Mouse (Mus musculus) frontal cortex, postnatal 14 days (tissue): ENCODE results near the gene Iqsec1.

Experiments used
- DNase-seq, 2 experiments: peaks; one replicate each; pipeline ENCODE4 v3.0.0; 2022; ENCODE audit warnings: low spot score in 2 of 2

Iqsec1 gene

GRCm38 (mm10) chr6:90755613-90755941, 232.9 kb downstream of the Iqsec1 start:
- DNase-seq: no peak

- DNase-seq: no peak
Observed at GRCm38 (mm10) chr6:90754927-90755612, 233.4 kb downstream of the Iqsec1 start.

GRCm38 (mm10) chr6:90754093-90754492, 234.4 kb downstream of the Iqsec1 start:
- DNase-seq: no peak

GRCm38 (mm10) chr6:90753656-90754055, 234.8 kb downstream of the Iqsec1 start:
- DNase-seq: no peak

GRCm38 (mm10) chr6:90751624-90752023, 236.9 kb downstream of the Iqsec1 start:
- DNase-seq: no peak

- no peak for DNase-seq
Observed at GRCm38 (mm10) chr6:90750091-90750490, 238.4 kb downstream of the Iqsec1 start.

GRCm38 (mm10) chr6:90749414-90749937, 239.0 kb downstream of the Iqsec1 start:
- DNase-seq: no peak

- no peak for DNase-seq
Observed at GRCm38 (mm10) chr6:90748976-90749375, 239.5 kb downstream of the Iqsec1 start.

- no peak for DNase-seq
Observed at GRCm38 (mm10) chr6:90746331-90746864, 242.1 kb downstream of the Iqsec1 start.

GRCm38 (mm10) chr6:90745401-90746198, 242.9 kb downstream of the Iqsec1 start:
- no peak for DNase-seq

- DNase-seq: no peak
Observed at GRCm38 (mm10) chr6:90742453-90742852, 246.0 kb downstream of the Iqsec1 start.

GRCm38 (mm10) chr6:90741717-90742116, 246.8 kb downstream of the Iqsec1 start:
- no peak for DNase-seq

GRCm38 (mm10) chr6:90741056-90741420, 247.4 kb downstream of the Iqsec1 start:
- DNase-seq: no peak

GRCm38 (mm10) chr6:90740348-90741055, 248.0 kb downstream of the Iqsec1 start:
- DNase-seq: no peak

GRCm38 (mm10) chr6:90737376-90737775, 251.1 kb downstream of the Iqsec1 start:
- DNase-seq: peak; percentile 73 to 82

GRCm38 (mm10) chr6:90736691-90737245, 251.7 kb downstream of the Iqsec1 start:
- no peak for DNase-seq

GRCm38 (mm10) chr6:90736074-90736672, 252.3 kb downstream of the Iqsec1 start:
- no peak for DNase-seq

- no peak for DNase-seq
Observed at GRCm38 (mm10) chr6:90735396-90736036, 253.0 kb downstream of the Iqsec1 start.

- DNase-seq: no peak
Observed at GRCm38 (mm10) chr6:90734806-90735205, 253.7 kb downstream of the Iqsec1 start.

GRCm38 (mm10) chr6:90731327-90731726, 257.2 kb downstream of the Iqsec1 start:
- no peak for DNase-seq

- no peak for DNase-seq
Observed at GRCm38 (mm10) chr6:90729829-90730228, 258.7 kb downstream of the Iqsec1 start.
